Mouse (Mus musculus) adrenal gland, adult 18-20 months (tissue): ENCODE data around the gene Smdt1. TPM values are rescaled to one million over a fixed set of nuclear protein-coding genes. Genes with fewer than 3 reads are reported as not detected.
"Not testable (repeated sequence)": the region's sequence is repeated elsewhere in the genome, so short reads cannot be mapped to it uniquely, and the experiment has no call there.

Experiments used
- DNase-seq, 2 experiments: peaks; one replicate each; pipeline ENCODE4 v3.0.0; 2021 to 2022; ENCODE audit warnings: low spot score in 2 of 2
- total RNA-seq, 2 experiments: library from RNA; stranded (reverse); gene quantifications; 1 replicate in 1 of 2; 2 replicates in 1 of 2; pipeline ENCODE4 v1.2.3; 2021

Gene Smdt1
- total RNA-seq, 2 experiments from 2014 or later, result 173 to 178 TPM

DNA sequence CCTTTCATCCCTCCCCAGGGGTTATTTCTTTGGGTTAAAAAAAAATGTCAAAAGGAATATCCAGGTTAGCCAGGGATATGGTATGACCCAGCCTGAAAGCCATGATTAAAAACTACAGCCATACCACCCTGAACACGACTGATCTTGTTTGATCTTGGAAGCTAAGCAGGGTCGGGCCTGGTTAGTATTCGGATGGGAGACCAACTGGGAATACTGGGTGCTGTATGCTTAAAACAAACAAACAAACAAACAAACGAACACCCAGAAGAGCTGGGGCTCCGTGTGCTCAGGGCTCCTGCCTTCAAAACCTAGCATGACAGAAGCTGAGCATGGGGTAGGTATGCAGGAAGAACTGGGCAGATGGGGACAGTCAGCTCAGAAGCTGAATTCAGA is 3.8 kb downstream of the Smdt1 start:
- no peak for DNase-seq

DNA sequence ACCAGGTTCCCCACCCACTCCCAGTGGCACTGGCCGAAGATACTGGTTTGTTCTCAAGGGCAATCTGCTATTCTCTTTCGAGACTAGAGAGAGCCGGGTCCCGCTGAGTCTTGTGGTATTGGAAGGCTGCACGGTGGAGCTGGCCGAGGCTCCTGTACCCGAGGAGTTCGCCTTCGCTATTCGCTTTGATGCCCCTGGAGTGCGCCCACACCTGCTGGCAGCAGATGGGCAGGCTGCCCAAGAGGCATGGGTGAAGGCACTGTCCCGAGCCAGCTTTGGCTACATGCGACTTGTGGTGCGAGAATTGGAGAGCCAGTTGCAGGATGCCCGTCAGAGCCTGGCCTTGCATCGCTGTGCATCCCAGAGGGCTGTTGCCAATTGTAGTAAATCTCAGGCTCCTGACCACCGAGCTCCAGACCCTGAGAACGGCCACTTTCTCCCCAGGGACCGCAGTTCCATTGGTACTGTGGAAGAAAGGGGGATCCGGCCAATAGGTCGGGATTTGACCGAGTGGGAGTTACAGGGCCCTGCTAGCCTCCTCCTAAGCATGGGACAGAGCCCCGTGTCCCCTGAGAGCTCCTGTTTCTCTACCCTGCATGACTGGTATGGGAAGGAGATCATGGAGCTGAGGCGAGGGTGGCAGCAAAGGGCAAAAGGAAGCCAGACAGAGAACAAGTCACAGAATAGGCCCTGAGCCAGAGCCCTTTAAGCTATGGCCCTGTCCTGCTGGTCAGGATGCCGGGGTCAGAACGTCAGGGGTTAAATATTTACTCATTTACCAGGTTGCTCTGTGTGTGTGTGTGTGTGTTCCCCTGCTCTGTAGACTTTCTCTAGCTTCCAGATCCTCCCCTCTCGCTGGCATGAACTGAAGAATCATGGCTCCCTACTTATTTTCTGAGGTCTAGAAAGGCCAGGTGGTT is 4.9 kb downstream of the Smdt1 start:
- DNase-seq, result no peak

DNA sequence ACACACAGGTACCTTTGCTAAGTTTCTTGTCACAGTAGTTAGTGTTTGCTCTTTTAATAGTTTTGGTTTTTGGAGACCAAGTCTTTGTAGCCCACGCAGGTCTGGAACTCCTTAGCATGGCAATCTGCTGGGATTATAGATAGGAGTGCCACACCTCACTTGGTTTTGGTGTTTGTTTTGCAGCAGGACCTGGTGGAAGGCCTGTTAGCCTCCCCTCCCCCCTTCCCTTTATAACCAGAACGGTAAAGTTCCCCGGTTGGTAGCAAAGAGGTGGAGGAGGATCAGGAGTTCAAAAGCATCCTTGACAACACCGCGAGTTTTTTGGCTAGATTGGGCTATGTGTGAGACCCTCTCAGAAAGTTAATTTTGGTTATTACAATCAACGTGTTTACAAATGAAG is 6.2 kb downstream of the Smdt1 start:
- DNase-seq, result no peak

- DNase-seq, result peak; percentile 94
Observed at GRCm38 (mm10) chr15:82345820-82346470, 7.2 kb downstream of the Smdt1 start.

GRCm38 (mm10) chr15:82346580-82347302 is 8.0 kb downstream of the Smdt1 start:
- DNase-seq, result no peak

GRCm38 (mm10) chr15:82347303-82347676 is 8.5 kb downstream of the Smdt1 start:
- DNase-seq, result no peak

GRCm38 (mm10) chr15:82347852-82348251 is 9.1 kb downstream of the Smdt1 start:
- DNase-seq, result no peak

DNA sequence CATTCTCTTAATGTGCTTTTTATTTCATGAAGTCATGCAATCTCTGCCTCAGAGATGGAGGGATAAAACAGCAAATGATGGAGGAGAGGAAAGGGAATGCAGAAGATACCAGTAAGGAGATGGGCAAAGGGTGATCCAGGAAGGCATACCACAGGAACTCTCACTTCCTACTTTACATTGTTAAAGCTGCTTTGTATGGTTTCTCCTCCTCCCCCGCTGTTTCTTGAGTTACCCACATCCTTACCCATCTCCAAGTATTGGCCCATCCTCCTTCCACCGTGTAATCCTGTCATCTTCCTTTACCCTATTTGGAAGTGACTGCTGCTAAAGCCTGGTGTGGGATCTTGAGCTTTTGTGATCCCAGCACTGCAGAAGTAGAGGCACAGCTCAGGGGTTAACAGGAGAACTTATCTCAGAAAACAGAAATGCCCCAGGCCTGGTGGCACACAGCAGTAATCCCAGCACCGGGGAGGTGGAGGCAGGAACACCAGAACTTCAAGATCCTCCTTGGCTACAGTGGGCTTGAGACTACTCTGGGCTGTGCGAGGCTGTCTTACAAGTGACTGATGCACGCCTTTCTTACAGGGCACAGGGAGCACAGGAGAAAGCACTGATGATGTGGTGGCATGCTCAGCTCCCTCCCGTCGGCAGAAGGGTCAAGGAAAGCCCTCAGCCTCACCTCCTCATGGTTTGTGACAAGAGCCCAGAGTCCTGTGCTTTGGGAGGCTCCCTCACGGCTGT is 9.7 kb downstream of the Smdt1 start:
- DNase-seq, result no peak

DNA sequence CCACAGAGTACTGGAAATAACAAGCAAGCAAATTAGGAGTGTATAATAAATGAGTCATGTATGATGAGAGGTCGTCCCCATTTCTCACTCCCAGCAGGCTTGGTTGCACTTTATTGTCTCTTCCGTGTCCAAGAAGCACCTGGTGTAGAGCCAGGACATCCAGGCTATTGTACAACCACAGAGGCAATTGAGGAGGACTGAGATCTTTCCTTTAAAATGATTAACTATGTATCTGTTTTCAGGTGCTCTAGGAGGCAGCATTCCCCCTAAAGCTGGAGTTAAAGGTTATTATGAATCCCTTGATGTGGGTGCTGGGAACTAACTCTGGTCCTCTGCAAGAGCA is 10.2 kb downstream of the Smdt1 start:
- no peak for DNase-seq

DNA sequence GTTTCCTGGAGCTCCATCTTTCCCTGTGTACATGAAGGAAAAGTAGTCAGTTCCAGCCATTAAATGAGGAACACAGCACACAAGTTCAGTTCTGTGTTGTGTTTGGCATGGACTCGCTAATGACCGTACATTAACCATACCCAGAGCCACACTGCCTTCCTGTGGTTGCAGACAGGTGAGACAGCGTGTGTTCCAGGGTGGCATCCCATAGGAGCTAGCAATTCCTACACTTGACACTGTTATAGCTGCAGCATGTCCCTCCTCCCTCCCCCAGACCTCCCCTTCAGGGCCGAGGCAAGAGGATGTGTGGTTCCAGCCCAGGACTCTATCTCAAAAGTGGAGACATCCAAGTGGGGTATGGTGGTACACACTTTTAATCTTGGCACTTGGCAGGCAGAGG is 11.6 kb downstream of the Smdt1 start:
- no peak for DNase-seq

DNA sequence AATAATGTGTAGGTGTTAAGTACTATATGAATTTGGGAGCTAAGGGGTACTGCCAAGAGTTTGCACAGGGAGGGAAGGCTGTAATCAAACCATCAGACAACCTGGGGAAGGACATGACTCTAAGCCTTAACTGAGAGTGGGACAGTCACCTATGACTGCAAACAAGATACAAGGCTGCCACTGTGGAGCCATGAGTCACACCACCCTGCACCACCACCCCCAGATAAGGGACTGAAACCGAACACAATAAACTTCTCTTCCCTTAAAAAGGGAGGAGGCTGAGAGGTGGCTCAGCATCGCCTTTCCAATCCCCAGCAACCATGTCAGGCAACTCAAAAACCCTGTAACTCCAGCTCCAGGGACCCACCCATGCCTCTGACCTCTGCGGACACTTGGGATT is 12.7 kb downstream of the Smdt1 start:
- DNase-seq, result no peak

DNA sequence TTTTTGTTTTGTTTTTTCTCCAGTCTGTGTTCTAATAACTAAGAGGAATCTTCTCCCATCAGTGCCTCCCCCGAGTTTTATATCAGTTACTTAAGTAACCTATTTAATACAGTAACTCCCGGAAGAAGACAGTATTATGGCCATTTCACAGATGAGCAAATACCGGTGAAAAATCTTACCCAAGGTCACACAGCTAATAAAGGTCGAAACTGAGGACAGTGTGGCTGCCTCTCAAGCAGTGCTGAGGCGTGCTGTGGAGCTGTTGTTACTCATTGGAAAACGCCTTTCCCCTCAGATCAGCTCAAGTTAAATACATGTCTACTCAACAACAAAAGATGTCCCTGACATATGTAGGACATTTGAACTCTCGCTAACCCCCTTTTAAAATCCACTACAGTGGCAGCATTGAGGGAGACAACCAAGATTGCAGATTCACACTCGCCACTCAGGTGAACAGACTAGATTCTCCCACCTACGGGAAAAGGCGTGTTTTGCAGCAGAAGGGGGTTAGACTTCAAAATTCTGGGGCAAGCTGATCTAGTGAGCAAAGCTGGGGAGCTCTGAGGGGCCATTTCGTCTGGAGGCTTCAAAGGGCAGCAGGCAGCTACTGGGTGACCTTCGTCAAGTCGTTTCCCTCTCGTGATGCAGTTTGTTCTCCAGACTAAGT is 14.5 kb downstream of the Smdt1 start:
- no peak for DNase-seq

- DNase-seq, result no peak
Observed at GRCm38 (mm10) chr15:82353745-82354113, 15.0 kb downstream of the Smdt1 start.

DNA sequence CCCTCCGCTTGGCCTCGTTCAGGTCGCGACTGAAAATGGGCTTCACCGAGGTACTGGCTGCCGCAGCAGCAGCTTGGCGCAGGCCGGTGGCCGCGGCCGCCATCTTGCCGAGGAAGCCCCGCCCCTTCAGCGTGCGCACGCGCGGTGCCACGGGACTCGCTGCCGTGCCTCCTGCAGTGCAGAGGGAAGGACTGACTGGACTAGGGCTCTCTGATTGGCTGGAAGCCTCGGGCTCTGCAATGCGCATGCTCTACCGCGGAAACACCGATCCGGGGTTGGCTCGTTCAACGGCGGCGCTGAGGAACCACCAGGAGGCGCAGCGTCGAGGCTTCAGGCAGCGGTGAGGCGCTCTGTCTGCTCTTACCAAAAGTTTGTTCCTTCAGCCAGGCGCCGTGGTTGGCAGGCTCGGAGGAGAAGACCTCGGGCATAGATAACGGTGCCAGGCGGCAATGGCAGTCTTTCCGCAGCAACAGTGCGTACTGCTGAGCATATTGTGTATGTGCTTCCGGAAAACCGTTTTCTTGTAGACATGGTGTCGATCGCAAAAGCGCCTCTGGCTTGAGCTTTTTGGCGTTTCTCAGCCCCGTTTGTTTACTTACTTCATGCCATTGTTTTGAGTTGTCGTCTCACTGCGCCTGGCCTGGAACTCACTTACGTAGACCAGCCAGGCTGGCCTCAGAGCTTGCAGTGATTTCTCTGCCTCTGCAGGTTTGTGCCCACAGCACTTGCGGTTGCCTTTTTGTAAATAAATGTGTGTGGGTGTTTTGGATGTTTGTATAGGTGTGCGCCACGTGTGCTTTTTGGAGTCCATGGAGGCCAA is 15.6 kb downstream of the Smdt1 start, which contains the start of gene Ndufa6:
Ndufa6 (minus strand) TSS at position 197 of the 820 bp plus-strand sequence.
- peak; percentile 96 for DNase-seq

- DNase-seq, result no peak
Observed at GRCm38 (mm10) chr15:82358431-82359260, 19.9 kb downstream of the Smdt1 start.

GRCm38 (mm10) chr15:82361459-82362018 is 22.8 kb downstream of the Smdt1 start:
- DNase-seq, result no peak

DNA sequence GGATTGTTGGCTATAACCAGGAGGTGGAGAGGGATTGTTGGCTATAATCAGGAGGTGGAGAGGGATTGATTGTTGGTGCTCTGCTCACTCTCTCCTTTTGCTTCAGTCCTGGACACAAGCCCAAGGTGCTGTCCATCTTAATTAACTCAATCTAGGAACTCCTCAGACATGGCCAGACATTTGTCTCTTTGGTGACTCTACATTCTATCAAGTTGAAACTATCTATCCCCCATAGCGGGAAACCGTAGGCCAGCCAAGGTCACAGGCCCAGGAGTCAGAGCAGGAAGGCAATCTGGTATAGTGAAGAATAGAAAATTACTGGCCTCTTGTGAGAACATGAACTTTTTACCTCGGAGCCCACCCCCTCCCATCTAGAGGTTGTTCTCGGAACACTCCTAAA is 23.5 kb downstream of the Smdt1 start:
- DNase-seq, result no peak

GRCm38 (mm10) chr15:82363801-82364200 is 25.0 kb downstream of the Smdt1 start:
- DNase-seq, result not testable (repeated sequence)

DNA sequence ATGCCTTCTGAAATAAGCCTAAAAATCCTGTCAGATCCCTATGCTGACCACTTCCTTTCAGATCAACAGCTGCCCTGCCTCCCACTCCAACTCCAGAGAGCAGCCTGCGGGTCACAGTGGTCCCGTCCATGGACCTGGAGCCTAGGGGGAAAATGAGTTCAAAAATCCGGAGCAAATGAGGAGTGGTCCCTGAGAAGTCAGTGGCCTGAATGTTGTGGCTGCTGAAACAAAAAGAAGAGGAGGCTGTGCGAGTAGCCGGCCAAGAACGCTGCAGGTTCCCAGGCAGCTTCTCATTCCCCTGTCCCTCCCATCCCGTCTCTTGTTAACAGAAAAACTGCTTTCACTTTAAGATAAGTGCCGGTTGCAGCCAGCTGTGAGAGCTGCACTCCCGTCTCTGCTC is 25.8 kb downstream of the Smdt1 start:
- DNase-seq, result not testable (repeated sequence)
